Mouse (Mus musculus): ENCODE measurements around the gene Elf5. TPM values are rescaled to one million over a fixed set of nuclear protein-coding genes. Genes with fewer than 3 reads are reported as not detected.

The Elf5 gene
- polyA plus RNA-seq, 1 experiment, result not detected

DNA sequence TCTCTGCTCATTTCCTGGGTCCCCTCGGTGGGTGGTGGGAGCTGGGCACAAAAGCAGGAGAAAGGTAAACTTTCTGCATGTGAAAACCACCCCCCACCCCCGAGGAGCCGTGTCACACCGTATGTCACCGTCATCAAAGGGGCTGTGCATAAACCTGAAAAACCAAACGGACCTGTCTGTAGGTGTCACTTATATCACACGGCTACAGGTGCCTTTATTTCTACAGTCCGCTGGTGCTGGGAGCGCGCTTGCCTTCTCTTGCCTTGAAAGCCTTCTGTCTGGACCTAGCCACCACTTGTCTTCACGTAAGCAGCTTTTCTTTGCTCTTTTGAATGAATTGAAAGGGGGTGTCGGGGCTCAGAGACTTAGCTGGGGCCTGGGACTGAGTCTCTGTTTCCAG lies 12.4 kb downstream of the Elf5 start:
- Histone ChIP-seq H3K4me3 (ENCODE audit: insufficient read depth, low read depth, low read length) (no peak overlapping the region), H3K27ac (replicated peaks; ENCODE audit: low read depth, low read length) (no peak overlapping the region), H3K4me1 (ENCODE audit: control insufficient read depth, insufficient read depth, insufficient read length, low read length) (peaks cover 3% of the 10 kb centered on the region; the same call in 1 of the 2 replicates)

GRCm38 (mm10) chr2:103424349-103425026 lies 13.0 kb downstream of the Elf5 start:
- peaks cover 3% of the 10 kb centered on the region; the same call in 1 of the 2 replicates for H3K4me1 ChIP-seq (ENCODE audit: control insufficient read depth, insufficient read depth, insufficient read length, low read length)
- H3K4me3 ChIP-seq (ENCODE audit: insufficient read depth, low read depth, low read length), result no peak overlapping the region
- no peak overlapping the region for H3K27ac ChIP-seq (replicated peaks; ENCODE audit: low read depth, low read length)

DNA sequence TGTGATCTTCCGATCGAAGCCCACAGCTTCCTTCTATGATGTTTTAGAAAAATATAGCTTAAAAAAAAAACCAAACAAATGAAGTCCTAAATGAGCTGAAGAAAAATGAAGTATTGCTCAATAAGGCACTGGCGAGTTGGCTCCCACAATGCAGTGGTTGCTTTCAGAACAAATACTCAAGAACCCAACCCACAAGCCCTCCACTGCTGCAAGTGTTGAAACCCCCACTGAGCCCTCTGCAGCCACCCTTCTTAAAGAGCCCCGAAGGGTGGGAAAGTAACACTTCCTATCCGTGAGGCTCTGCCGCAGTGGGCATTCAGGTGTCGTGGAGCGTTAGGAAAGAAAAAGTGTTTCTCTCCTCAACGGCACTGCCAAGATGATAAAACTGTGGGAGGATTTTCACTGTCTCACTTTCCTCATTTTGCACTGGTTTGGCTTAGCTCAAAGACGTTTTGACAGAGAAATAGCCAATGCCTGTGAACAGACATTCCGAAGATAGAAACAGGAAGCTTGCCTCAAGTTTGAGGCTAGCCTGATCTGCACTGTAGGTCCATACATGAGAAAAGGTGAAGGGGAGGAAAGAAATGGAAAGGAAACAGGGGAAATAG lies 14.1 kb downstream of the Elf5 start:
- H3K4me3 ChIP-seq (ENCODE audit: insufficient read depth, low read depth, low read length), result no peak overlapping the region
- peaks cover 3% of the 10 kb centered on the region; the same call in 1 of the 2 replicates for H3K4me1 ChIP-seq (ENCODE audit: control insufficient read depth, insufficient read depth, insufficient read length, low read length)
- H3K27ac ChIP-seq (replicated peaks; ENCODE audit: low read depth, low read length), result no peak overlapping the region

DNA sequence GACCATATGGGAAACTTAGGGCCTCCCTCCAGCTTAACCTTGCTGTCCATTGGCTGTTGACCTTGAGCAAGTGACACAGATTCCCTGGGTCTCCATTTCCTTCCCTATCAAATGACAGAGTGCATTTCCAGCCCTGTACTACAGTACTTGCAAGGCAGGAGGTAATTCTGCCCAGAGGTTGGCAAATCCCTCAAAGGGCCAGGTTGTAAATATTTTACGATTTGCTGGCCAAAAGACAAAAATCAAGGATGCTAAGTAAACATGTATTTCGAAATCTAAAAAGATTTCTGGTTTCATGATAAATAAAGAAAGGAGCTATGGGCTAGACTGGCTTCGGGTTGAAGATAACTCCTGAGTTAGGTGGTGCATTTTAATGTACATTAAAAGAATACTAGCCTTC lies 16.9 kb downstream of the Elf5 start:
- Histone ChIP-seq H3K4me1 (ENCODE audit: control insufficient read depth, insufficient read depth, insufficient read length, low read length) (peaks cover 3% of the 10 kb centered on the region; the same call in 1 of the 2 replicates), H3K4me3 (ENCODE audit: insufficient read depth, low read depth, low read length) (no peak overlapping the region), H3K27ac (replicated peaks; ENCODE audit: low read depth, low read length) (no peak overlapping the region)

- Histone ChIP-seq H3K4me1 (ENCODE audit: control insufficient read depth, insufficient read depth, insufficient read length, low read length) (peaks cover under 1% of the 10 kb centered on the region; the same call in 1 of the 2 replicates), H3K27ac (replicated peaks; ENCODE audit: low read depth, low read length) (0 out of 2 replicates have a peak overlapping the region, but pooled peaks have one; percentile 45), H3K4me3 (ENCODE audit: insufficient read depth, low read depth, low read length) (no peak overlapping the region)
Measured at GRCm38 (mm10) chr2:103430712-103431111, 19.2 kb downstream of the Elf5 start.

DNA sequence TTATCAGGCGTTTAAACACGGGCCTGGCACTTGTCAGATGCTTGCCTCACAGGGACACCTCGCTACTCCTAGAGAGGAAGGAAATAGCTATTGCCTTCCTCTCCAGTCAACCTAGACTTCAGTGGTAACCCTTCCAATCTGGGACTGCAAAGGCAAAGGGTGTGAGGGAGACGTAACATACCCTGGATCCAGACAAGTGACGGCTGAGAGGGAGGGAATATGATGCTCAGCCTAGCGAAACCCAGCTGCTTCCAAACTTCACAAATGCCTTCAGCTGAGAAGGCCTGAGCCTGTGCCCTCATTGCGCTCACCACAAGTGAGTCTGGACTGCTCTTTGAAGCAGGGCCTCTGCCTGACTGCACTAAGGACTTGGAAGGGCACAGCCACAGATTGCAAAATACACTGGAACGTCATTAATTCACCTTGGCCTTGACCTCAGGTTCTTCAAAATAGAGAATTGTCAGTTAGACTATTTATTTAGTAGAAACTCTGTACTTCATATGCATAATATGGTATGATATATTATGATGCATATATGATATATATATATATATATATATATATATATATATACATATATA lies 21.3 kb downstream of the Elf5 start:
- Histone ChIP-seq H3K4me3 (ENCODE audit: insufficient read depth, low read depth, low read length) (no peak overlapping the region), H3K4me1 (ENCODE audit: control insufficient read depth, insufficient read depth, insufficient read length, low read length) (no peaks in the 10 kb centered on the region), H3K27ac (replicated peaks; ENCODE audit: low read depth, low read length) (peak overlapping the region; percentile 86)

DNA sequence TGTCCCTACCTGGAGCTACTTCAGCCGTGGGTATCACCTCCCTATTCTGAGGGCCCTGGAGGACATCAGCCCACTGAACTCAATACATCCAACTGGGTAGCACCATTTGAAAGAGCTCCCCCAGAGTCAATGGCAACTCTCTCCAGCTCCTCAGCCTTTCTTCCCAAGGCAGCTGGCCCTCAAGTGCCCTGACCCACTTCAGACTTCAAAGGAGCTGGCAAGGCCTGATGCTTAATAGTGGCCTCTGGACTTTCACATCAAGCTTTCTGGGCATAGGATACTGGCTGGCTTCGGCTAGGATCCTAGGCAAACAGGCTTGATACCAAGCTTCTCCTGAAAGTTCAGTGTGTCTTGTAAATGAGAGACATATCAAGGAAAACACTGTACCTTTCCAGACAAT lies 23.6 kb downstream of the Elf5 start:
- Histone ChIP-seq H3K4me3 (ENCODE audit: insufficient read depth, low read depth, low read length) (no peak overlapping the region), H3K27ac (replicated peaks; ENCODE audit: low read depth, low read length) (no peak overlapping the region), H3K4me1 (ENCODE audit: control insufficient read depth, insufficient read depth, insufficient read length, low read length) (no peaks in the 10 kb centered on the region)

DNA sequence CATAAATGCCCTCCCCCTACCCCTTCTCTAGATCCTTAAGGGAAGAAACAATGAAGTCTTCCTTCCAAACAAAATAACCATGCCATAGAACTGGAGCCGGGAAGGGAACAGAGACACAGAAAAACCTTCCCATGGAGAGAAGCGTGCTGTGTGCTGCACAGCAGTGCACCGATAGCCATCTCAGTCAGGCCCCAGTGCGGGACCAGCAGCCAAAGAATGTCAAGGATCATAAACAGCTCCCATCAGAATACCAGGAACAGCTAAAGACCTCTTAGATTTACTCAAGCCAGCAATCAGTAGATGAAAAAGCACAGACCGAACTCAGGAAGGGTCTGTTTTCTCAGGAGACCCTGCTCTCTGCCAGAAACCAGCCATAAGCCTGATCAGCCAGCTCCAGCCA lies 25.0 kb downstream of the Elf5 start:
- no peak overlapping the region for H3K27ac ChIP-seq (replicated peaks; ENCODE audit: low read depth, low read length)
- H3K4me1 ChIP-seq (ENCODE audit: control insufficient read depth, insufficient read depth, insufficient read length, low read length), result no peaks in the 10 kb centered on the region
- no peak overlapping the region for H3K4me3 ChIP-seq (ENCODE audit: insufficient read depth, low read depth, low read length)

DNA sequence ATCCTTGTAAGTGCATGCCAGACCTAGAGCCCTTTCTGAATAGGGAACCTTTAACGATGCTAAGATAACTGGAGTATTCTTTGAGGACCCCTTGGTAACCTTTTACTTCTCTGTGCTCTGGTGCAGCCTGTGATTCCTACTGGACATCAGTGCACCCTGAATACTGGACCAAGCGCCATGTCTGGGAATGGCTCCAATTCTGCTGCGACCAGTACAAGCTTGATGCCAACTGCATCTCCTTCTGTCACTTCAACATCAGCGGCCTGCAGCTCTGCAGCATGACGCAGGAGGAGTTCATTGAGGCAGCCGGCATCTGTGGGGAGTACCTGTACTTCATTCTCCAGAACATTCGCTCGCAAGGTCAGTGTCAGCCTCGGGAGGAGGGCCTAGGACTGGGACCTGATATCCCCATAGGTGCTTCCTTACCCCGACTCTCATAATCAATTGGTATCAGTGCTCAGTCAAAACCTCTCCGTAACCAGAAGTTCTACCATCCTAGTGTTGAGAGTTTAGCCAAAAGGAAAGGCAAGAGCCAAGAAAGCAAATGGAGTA lies 27.7 kb downstream of the Elf5 start:
- Histone ChIP-seq H3K4me3 (ENCODE audit: insufficient read depth, low read depth, low read length) (no peak overlapping the region), H3K27ac (replicated peaks; ENCODE audit: low read depth, low read length) (no peak overlapping the region), H3K4me1 (ENCODE audit: control insufficient read depth, insufficient read depth, insufficient read length, low read length) (no peaks in the 10 kb centered on the region)

DNA sequence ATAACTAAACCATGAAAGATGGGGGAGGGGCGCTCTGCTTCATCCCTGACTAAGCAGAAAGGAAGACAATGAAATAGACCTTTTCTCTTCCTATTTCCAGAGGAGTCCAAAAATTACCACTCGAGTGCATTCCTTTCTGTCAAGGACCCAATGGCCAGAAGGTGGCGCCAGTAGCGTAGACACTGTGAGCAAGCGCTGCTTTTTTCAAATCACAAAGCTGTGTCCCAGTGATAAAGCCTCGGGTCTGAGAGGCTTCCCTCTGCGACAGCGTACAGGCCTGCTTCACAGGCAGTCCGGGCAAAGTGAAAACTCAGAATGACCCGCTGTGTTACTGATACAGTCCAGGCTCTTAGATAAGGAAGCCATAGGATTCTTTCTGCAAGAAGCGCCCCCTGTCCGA lies 28.2 kb downstream of the Elf5 start:
- Histone ChIP-seq H3K4me3 (ENCODE audit: insufficient read depth, low read depth, low read length) (no peak overlapping the region), H3K4me1 (ENCODE audit: control insufficient read depth, insufficient read depth, insufficient read length, low read length) (no peaks in the 10 kb centered on the region), H3K27ac (replicated peaks; ENCODE audit: low read depth, low read length) (no peak overlapping the region)

DNA sequence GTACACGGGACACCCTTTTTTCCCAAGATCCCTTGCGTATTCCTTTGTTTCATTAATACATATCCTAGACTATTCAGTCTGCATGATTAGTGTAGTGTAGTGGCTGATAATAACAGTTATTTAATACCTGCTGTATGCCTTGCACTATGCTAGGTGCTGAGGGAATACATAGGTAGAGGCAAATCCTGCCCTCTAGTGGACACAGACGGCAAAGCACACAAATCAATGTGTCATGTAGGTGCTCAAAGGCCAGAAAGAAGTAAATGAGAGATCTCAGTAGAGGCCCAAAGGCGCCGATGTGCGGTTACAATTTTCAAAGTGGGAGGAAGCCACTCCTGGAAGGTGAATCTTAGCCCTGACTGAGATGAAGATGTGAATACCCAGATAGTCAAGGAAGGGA lies 34.3 kb downstream of the Elf5 start:
- Histone ChIP-seq H3K4me3 (ENCODE audit: insufficient read depth, low read depth, low read length) (no peak overlapping the region), H3K27ac (replicated peaks; ENCODE audit: low read depth, low read length) (no peak overlapping the region), H3K4me1 (ENCODE audit: control insufficient read depth, insufficient read depth, insufficient read length, low read length) (no peaks in the 10 kb centered on the region)

GRCm38 (mm10) chr2:103446326-103446725 lies 34.8 kb downstream of the Elf5 start:
- H3K4me1 ChIP-seq (ENCODE audit: control insufficient read depth, insufficient read depth, insufficient read length, low read length), result no peaks in the 10 kb centered on the region
- H3K4me3 ChIP-seq (ENCODE audit: insufficient read depth, low read depth, low read length), result no peak overlapping the region
- H3K27ac ChIP-seq (replicated peaks; ENCODE audit: low read depth, low read length), result no peak overlapping the region

- Histone ChIP-seq H3K4me1 (ENCODE audit: control insufficient read depth, insufficient read depth, insufficient read length, low read length) (no peaks in the 10 kb centered on the region), H3K27ac (replicated peaks; ENCODE audit: low read depth, low read length) (no peak overlapping the region), H3K4me3 (ENCODE audit: insufficient read depth, low read depth, low read length) (no peak overlapping the region)
Measured at GRCm38 (mm10) chr2:103448947-103449560, 37.6 kb downstream of the Elf5 start.

DNA sequence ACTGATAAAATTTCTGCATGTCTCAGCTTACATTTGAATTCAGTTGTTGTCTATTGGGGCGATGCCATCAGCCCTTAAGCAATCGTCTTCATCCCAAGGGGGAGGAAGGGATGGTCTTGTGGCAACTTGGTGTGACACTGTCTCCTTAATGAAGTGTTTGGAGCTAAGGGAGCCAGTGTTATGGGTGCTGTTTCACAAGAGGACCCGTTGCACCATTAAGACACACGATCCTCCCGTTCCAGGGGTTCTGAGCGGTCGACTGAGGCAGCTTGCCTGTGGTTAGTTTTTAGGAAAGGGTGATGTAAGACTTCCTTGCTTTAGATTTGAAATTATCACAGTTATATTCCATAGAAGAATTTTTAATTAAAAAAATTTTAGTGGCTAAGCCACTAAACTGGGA lies 38.3 kb downstream of the Elf5 start:
- Histone ChIP-seq H3K4me1 (ENCODE audit: control insufficient read depth, insufficient read depth, insufficient read length, low read length) (no peaks in the 10 kb centered on the region), H3K27ac (replicated peaks; ENCODE audit: low read depth, low read length) (no peak overlapping the region), H3K4me3 (ENCODE audit: insufficient read depth, low read depth, low read length) (no peak overlapping the region)

- H3K27ac ChIP-seq (replicated peaks; ENCODE audit: low read depth, low read length), result no peak overlapping the region
- no peak overlapping the region for H3K4me3 ChIP-seq (ENCODE audit: insufficient read depth, low read depth, low read length)
- H3K4me1 ChIP-seq (ENCODE audit: control insufficient read depth, insufficient read depth, insufficient read length, low read length), result no peaks in the 10 kb centered on the region
Measured at GRCm38 (mm10) chr2:103450267-103450666, 38.8 kb downstream of the Elf5 start.
